Mouse (Mus musculus) right cerebral cortex, postnatal 36 days (tissue): ENCODE data around the gene Ruvbl2.
"Not testable (repeated sequence)": the region's sequence is repeated elsewhere in the genome, so short reads cannot be mapped to it uniquely, and the experiment has no call there.

ENCODE experiments used
- DNase-seq, 2 experiments: peaks; one replicate each; pipeline ENCODE4 v3.0.0; 2022; ENCODE audit warnings: low spot score in 2 of 2, mixed read lengths in 1 of 2

Gene Ruvbl2

GRCm38 (mm10) chr7:45401521-45402085 is 36.3 kb downstream of the Ruvbl2 start:
- DNase-seq, result no peak

- DNase-seq, result no peak
Observed at GRCm38 (mm10) chr7:45396787-45397186, 41.1 kb downstream of the Ruvbl2 start.

GRCm38 (mm10) chr7:45396337-45396775 is 41.5 kb downstream of the Ruvbl2 start:
- not testable (repeated sequence) for DNase-seq

- DNase-seq, result peak; percentile 100
Observed at GRCm38 (mm10) chr7:45395578-45396336, 42.1 kb downstream of the Ruvbl2 start, which contains the start of gene Snrnp70. Gene Snrnp70, minus strand, starts transcription at chr7:45395742.

- DNase-seq, result no peak
Observed at GRCm38 (mm10) chr7:45395129-45395541, 42.8 kb downstream of the Ruvbl2 start.

GRCm38 (mm10) chr7:45386077-45386476 is 51.8 kb downstream of the Ruvbl2 start:
- no peak for DNase-seq

- DNase-seq, result no peak
Observed at GRCm38 (mm10) chr7:45376057-45376456, 61.8 kb downstream of the Ruvbl2 start.

- no peak for DNase-seq
Observed at GRCm38 (mm10) chr7:45374620-45375019, 63.3 kb downstream of the Ruvbl2 start.

GRCm38 (mm10) chr7:45372371-45372770 is 65.5 kb downstream of the Ruvbl2 start:
- no peak for DNase-seq
